Mouse (Mus musculus) neural tube, embryonic 15.5 days (tissue): ENCODE data around the gene Gm3147. TPM values are rescaled to one million over a fixed set of nuclear protein-coding genes. Genes with fewer than 3 reads are reported as not detected.
"Not testable (repeated sequence)": the region's sequence is repeated elsewhere in the genome, so short reads cannot be mapped to it uniquely, and the experiment has no call there.

Experiments used
- ATAC-seq: fragments of 200-750 bp; cut with Nextera tagmentation; 2 replicates; pipeline ENCODE4 v1.8.0; 2017; ENCODE audit warnings: mild to moderate bottlenecking, moderate TSS enrichment, moderate library complexity; ENCODE audit not compliant: low FRiP score
- H3K27ac ChIP-seq: fragments of 300-500 bp; sonication (generic); replicated peaks from 2 replicates; pipeline ENCODE4 v1.5.1; 2015; ENCODE audit warnings: mild to moderate bottlenecking, inconsistent platforms
- H3K27me3 ChIP-seq: fragments of 300-500 bp; sonication (generic); replicated peaks from 2 replicates; pipeline ENCODE4 v1.6.1; 2015; ENCODE audit warnings: inconsistent platforms
- H3K36me3 ChIP-seq: fragments of 300-500 bp; sonication (generic); 2 replicates; pipeline ENCODE4 v1.6.1; 2015; ENCODE audit warnings: inconsistent platforms
- H3K4me1 ChIP-seq: fragments of 300-500 bp; sonication (generic); 2 replicates; pipeline ENCODE4 v1.6.1; 2015; ENCODE audit warnings: inconsistent platforms
- H3K4me2 ChIP-seq: fragments of 300-500 bp; sonication (generic); 2 replicates; pipeline ENCODE4 v1.6.1; 2015; ENCODE audit warnings: inconsistent platforms, mild to moderate bottlenecking, moderate library complexity
- H3K4me3 ChIP-seq: fragments of 300-500 bp; sonication (generic); replicated peaks from 2 replicates; pipeline ENCODE4 v1.5.1; 2015; ENCODE audit warnings: mild to moderate bottlenecking, inconsistent platforms
- H3K9ac ChIP-seq: fragments of 300-500 bp; sonication (generic); replicated peaks from 2 replicates; pipeline ENCODE4 v1.6.1; 2015; ENCODE audit warnings: mild to moderate bottlenecking, inconsistent platforms
- H3K9me3 ChIP-seq: fragments of 300-500 bp; sonication (generic); replicated peaks from 2 replicates; pipeline ENCODE4 v1.6.1; 2016; ENCODE audit warnings: inconsistent platforms
- WGBS: fragments of 180-500 bp; shearing (Covaris S2); methylation state at CpG from one replicate; pipeline ENCODE4 v1.1.7; 2015; ENCODE audit warnings: mixed read lengths; 5-methylcytosine and 5-hydroxymethylcytosine counted together
- polyA plus RNA-seq: library from polyadenylated mRNA; unstranded; fragments of >200 nt; fragmentation: Nextera tagmentation; extraction: Ambion mirVana; gene quantifications from 2 replicates; pipeline ENCODE4 v1.2.1, GENCODE M21; 2015

The Gm3147 gene
- not detected in 2 replicates for polyA plus RNA-seq

DNA sequence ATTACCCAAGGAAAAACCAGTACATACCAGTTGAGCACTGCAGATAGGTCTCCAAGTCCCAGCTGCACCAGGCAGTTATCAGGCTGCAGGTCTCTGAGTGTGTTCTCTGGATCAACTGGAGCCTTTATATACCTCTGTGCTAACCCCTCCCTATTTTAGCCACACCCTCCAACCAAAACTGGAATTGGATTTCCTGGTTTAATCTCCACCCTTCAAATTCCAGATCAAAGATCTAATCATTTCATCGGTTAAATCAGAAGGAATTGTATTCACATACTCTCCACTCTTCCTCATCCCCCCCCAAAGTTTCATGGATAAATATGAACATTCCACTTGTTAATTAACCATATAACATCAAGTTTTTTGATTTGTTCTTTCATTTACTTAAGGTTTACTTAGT is at the start of gene Gm3147:
Gm3147 (minus strand) TSS at position 101 of the 400 bp plus-strand sequence.
- H3K9ac ChIP-seq, H3K36me3 ChIP-seq, ATAC-seq, H3K4me2 ChIP-seq, H3K4me3 ChIP-seq, H3K4me1 ChIP-seq, H3K9me3 ChIP-seq, H3K27ac ChIP-seq, H3K27me3 ChIP-seq: not testable (repeated sequence)
- WGBS, result no CpG with 5 or more reads among the region's 1 CpGs

GRCm38 (mm10) chr5:94648082-94648481 is 31.9 kb upstream of the Gm3147 start, which contains the start of gene Gm6205:
Gene Gm6205 (plus strand): TSS chr5:94648382.
- no CpG with 5 or more reads among the region's 2 CpGs for WGBS
- not testable (repeated sequence) for H3K9ac ChIP-seq, H3K36me3 ChIP-seq, H3K27ac ChIP-seq, H3K4me3 ChIP-seq, H3K9me3 ChIP-seq, ATAC-seq, H3K4me1 ChIP-seq, H3K27me3 ChIP-seq, H3K4me2 ChIP-seq

GRCm38 (mm10) chr5:94623679-94624078 is 7.5 kb upstream of the Gm3147 start, which contains the start of gene Gm6509:
Gene Gm6509 (plus strand): TSS chr5:94623979.
- H3K27me3 ChIP-seq, H3K9me3 ChIP-seq, H3K4me1 ChIP-seq, H3K9ac ChIP-seq, ATAC-seq, H3K36me3 ChIP-seq, H3K27ac ChIP-seq, H3K4me2 ChIP-seq, H3K4me3 ChIP-seq: not testable (repeated sequence)
- no CpG with 5 or more reads among the region's 2 CpGs for WGBS

Other genes with a start within 250 kb of the Gm3147 start
- gene Gm7682, start 170.6 kb downstream of the Gm3147 start, polyA plus RNA-seq, result not detected in 2 replicates
- not detected in 2 replicates for gene Gm3139, start 90.1 kb downstream of the Gm3147 start, polyA plus RNA-seq
- gene Gm6509, start 7.6 kb upstream of the Gm3147 start, polyA plus RNA-seq, result not detected in 2 replicates
- not detected in 2 replicates for gene Gm6205, start 32.0 kb upstream of the Gm3147 start, polyA plus RNA-seq
- gene Gm3183, start 249.1 kb upstream of the Gm3147 start, polyA plus RNA-seq, result not detected in 2 replicates